Mouse (Mus musculus) Patski (cell line): ENCODE data around the gene Gm4871. TPM values are rescaled to one million over a fixed set of nuclear protein-coding genes. Genes with fewer than 3 reads are reported as not detected.

Experiments
- ATAC-seq: fragments of 100-300 bp; one replicate; pipeline ENCODE4 v1.8.0; 2021
- CTCF ChIA-PET: fragments of 350-600 bp; sonication (Branson Sonifier 250); formaldehyde crosslinking; loops from one replicate; lab custom pipeline; 2022; ENCODE audit warnings: inconsistent platforms; lab: Charles Lee
- POLR2A ChIA-PET: fragments of 350-600 bp; sonication (Branson Sonifier 250); formaldehyde crosslinking; loops from one replicate; lab custom pipeline; 2022; ENCODE audit warnings: antibody characterized with exemption, inconsistent platforms; lab: Charles Lee
- DNase-seq: peaks from one replicate; pipeline ENCODE4 v3.0.0-alpha.2; 2011; ENCODE audit warnings: low read depth, low spot score
- H3K27me3 ChIP-seq: fragments of 371-371 bp; one replicate; pipeline ENCODE4 v1.5.1; 2021
- CTCF ChIP-seq: fragments of 100-300 bp; IDR thresholded peaks from one replicate; pipeline ENCODE4 v1.5.1; 2021
- in situ Hi-C: fragments of 300-500 bp; cut with MboI; formaldehyde crosslinking; loops from 3 replicates; pipeline ENCODE4 v1.11.1; 2018; ENCODE audit warnings: low pct_unique_long_range_greater_than_20kb, mixed read lengths
- polyA plus RNA-seq: library from polyadenylated mRNA; unstranded; gene quantifications from one replicate; pipeline ENCODE4 v1.2.3, GENCODE M21; 2021

Gm4871 gene
- polyA plus RNA-seq, 1 experiment from 2014 or later, result not detected

GRCm38 (mm10) chr5:144998491-144998890 lies 34.1 kb downstream of the Gm4871 start:
- no peak for DNase-seq
- no peak for ATAC-seq
- CTCF ChIA-PET, result interaction anchor here (1.7 kb wide), 1 partner anchor 10 kb away, joined by 5 read pairs; no protein-coding TSS in a partner anchor

GRCm38 (mm10) chr5:144990481-144990880 lies 42.1 kb downstream of the Gm4871 start:
- DNase-seq (no peak), ATAC-seq (no peak)
- ChIA-PET POLR2A (no interaction called here), CTCF (no interaction called here)
- H3K27me3 ChIP-seq, result peaks cover 8% of the 10 kb centered on the region
- in situ Hi-C loops, result no loop called here
- TF ChIP-seq CTCF, result no peak

More at GRCm38 (mm10) chr5:144998491-144998890, 34.1 kb downstream of the Gm4871 start:
- in situ Hi-C loops, result no loop called here
- H3K27me3 ChIP-seq, result peaks cover 8% of the 10 kb centered on the region
- POLR2A ChIA-PET, result no interaction called here
- peak; percentile 82 for TF ChIP-seq CTCF

GRCm38 (mm10) chr5:144990051-144990450 lies 42.5 kb downstream of the Gm4871 start:
- CTCF ChIA-PET, result interaction anchor here (2.0 kb wide), 1 partner anchor 118 kb away, joined by 17 read pairs; no protein-coding TSS in a partner anchor
- ATAC-seq, result no peak
- in situ Hi-C loops, result no loop called here

GRCm38 (mm10) chr5:144989061-144989405 lies 43.5 kb downstream of the Gm4871 start:
- ATAC-seq (peak; percentile 51), DNase-seq (no peak)
- in situ Hi-C loops, result loop anchor here (5.0 kb wide), 1 partner anchor 152 kb away; no protein-coding TSS in a partner anchor
- ChIA-PET POLR2A (no interaction called here), CTCF (interaction anchor here (0.6 to 2.0 kb wide), 35 partner anchors 8 to 219 kb away, joined by 3 to 18 read pairs (median 4); no protein-coding TSS in a partner anchor)
- no peak for TF ChIP-seq CTCF
- peaks cover 4% of the 10 kb centered on the region for H3K27me3 ChIP-seq

More at GRCm38 (mm10) chr5:144990051-144990450, 42.5 kb downstream of the Gm4871 start:
- no peak for DNase-seq
- POLR2A ChIA-PET, result no interaction called here
- TF ChIP-seq CTCF, result no peak
- H3K27me3 ChIP-seq, result peaks cover 8% of the 10 kb centered on the region

GRCm38 (mm10) chr5:144988340-144989060 lies 44.1 kb downstream of the Gm4871 start:
- peak; percentile 91 for TF ChIP-seq CTCF
- POLR2A ChIA-PET, result no interaction called here
- peak; percentile 62 for DNase-seq
- in situ Hi-C loops, result loop anchor here (5.0 kb wide), 1 partner anchor 151 kb away; no protein-coding TSS in a partner anchor
- no peaks in the 10 kb centered on the region for H3K27me3 ChIP-seq
- CTCF ChIA-PET, result interaction anchor here (0.6 to 2.0 kb wide), 38 partner anchors 9 to 218 kb away, joined by 3 to 18 read pairs (median 4); no protein-coding TSS in a partner anchor
- ATAC-seq, result peak; percentile 65

GRCm38 (mm10) chr5:144987561-144987960 lies 45.0 kb downstream of the Gm4871 start:
- in situ Hi-C loops, result loop anchor here (5.0 kb wide), 1 partner anchor 150 kb away; no protein-coding TSS in a partner anchor
- DNase-seq, result no peak
- no peak for TF ChIP-seq CTCF
- no peaks in the 10 kb centered on the region for H3K27me3 ChIP-seq
- ATAC-seq, result no peak
- POLR2A ChIA-PET, result no interaction called here
- CTCF ChIA-PET, result interaction anchor here (1.2 to 2.0 kb wide), 2 partner anchors 83 to 109 kb away, joined by 3 to 7 read pairs; no protein-coding TSS in a partner anchor

GRCm38 (mm10) chr5:144984839-144985238 lies 47.7 kb downstream of the Gm4871 start:
- in situ Hi-C loops, result loop anchor here (5.0 kb wide), 1 partner anchor 148 kb away; no protein-coding TSS in a partner anchor
- peak; percentile 29 for TF ChIP-seq CTCF
- POLR2A ChIA-PET, result no interaction called here
- no peak for ATAC-seq
- CTCF ChIA-PET, result interaction anchor here (1.1 to 2.9 kb wide), 3 partner anchors 80 to 111 kb away, joined by 3 to 8 read pairs (median 5); no protein-coding TSS in a partner anchor
- no peak for DNase-seq
- H3K27me3 ChIP-seq, result no peaks in the 10 kb centered on the region

- in situ Hi-C loops, result no loop called here
- POLR2A ChIA-PET, result no interaction called here
- ATAC-seq, result no peak
- TF ChIP-seq CTCF, result peak; percentile 70
- CTCF ChIA-PET, result interaction anchor here (0.8 to 2.9 kb wide), 4 partner anchors 12 to 148 kb away, joined by 3 to 8 read pairs (median 4); no protein-coding TSS in a partner anchor
- no peaks in the 10 kb centered on the region for H3K27me3 ChIP-seq
- no peak for DNase-seq
Measured at GRCm38 (mm10) chr5:144983227-144983626, 49.3 kb downstream of the Gm4871 start.

Other genes with a start within 250 kb of the Gm4871 start
- 50.0 TPM for gene Smurf1, start 66.9 kb downstream of the Gm4871 start, polyA plus RNA-seq
- not detected for gene 1700018F24Rik, start 10.2 kb upstream of the Gm4871 start, polyA plus RNA-seq
- gene Arpc1a, start 51.1 kb upstream of the Gm4871 start, polyA plus RNA-seq, result 164 TPM
- 0.21 TPM for gene Kpna7, start 51.3 kb upstream of the Gm4871 start, polyA plus RNA-seq
- 707 TPM for gene Arpc1b, start 81.5 kb upstream of the Gm4871 start, polyA plus RNA-seq
- gene Pdap1, start 107.5 kb upstream of the Gm4871 start, polyA plus RNA-seq, result 188 TPM
- gene Bud31, start 107.6 kb upstream of the Gm4871 start, polyA plus RNA-seq, result 170 TPM
- gene Ptcd1, start 134.4 kb upstream of the Gm4871 start, polyA plus RNA-seq, result 16.9 TPM
- gene Cpsf4, start 134.5 kb upstream of the Gm4871 start, polyA plus RNA-seq, result 33.9 TPM
- 581 TPM for gene Atp5j2, start 159.3 kb upstream of the Gm4871 start, polyA plus RNA-seq
- gene Zkscan14, start 169.1 kb upstream of the Gm4871 start, polyA plus RNA-seq, result 11.6 TPM
- 14.0 TPM for gene Zkscan5, start 171.8 kb upstream of the Gm4871 start, polyA plus RNA-seq
- gene Zfp655, start 199.0 kb upstream of the Gm4871 start, polyA plus RNA-seq, result 52.8 TPM
- 25.9 TPM for gene Zscan25, start 247.7 kb upstream of the Gm4871 start, polyA plus RNA-seq